In genomic region chr16:22076620-22076941, GRCm38 (mm10) we compare ENCODE assay signal across 12 mouse cellular contexts.
A peak's percentile ranks its signal among the peaks of the same experiment; 100 is the strongest.
DNase-seq lines count a peak whose midpoint lies in the region; ATAC-seq lines count a peak whose summit lies in the region.
"Had no signal": no experiment of that assay in that cellular context is flagged by ENCODE, and none has a peak within 500 bp of the region (broad histone marks: within the 10 kb centered on the region; RNA-seq: fewer than 3 reads in every experiment).

No protein-coding gene starts in this region.

- ATAC-seq in midbrain, embryonic 14.5 days (ENCODE audit: low FRiP score, low TSS enrichment): no peak
- peak; percentile 75 for ATAC-seq in megakaryocyte progenitor cell, adult 5-6 weeks (replicated peaks; ENCODE audit: poor library complexity)
- ATAC-seq in frontal cortex, adult (ENCODE audit: low TSS enrichment): no peak
- ATAC-seq: intestine, embryonic 16.5 days had no signal

- peaks cover 100% of the 10 kb centered on the region for H3K36me3 ChIP-seq in midbrain, embryonic 10.5 days
- H3K36me3 ChIP-seq in midbrain, embryonic 14.5 days (ENCODE audit: control insufficient read depth, insufficient read depth, low read length): peaks cover 45% of the 10 kb centered on the region

- H3K4me3 ChIP-seq in midbrain, embryonic 10.5 days: no peak overlapping the region
- H3K4me3 ChIP-seq in midbrain, embryonic 14.5 days (replicated peaks; ENCODE audit: low read depth, low read length): no peak overlapping the region

- WGBS in midbrain, embryonic 10.5 days: 41% methylated on average over 4 of the region's 4 CpGs
- WGBS in midbrain, embryonic 14.5 days: 26% methylated on average over 4 of the region's 4 CpGs

- H3K9ac ChIP-seq in midbrain, embryonic 14.5 days (replicated peaks; ENCODE audit: low read length): no peak overlapping the region
- H3K9ac ChIP-seq: liver, embryonic 14.5 days had no signal

- DNase-seq in midbrain, embryonic 10.5 days (ENCODE audit: low spot score): no peak
- no peak for DNase-seq in midbrain, embryonic 14.5 days
- DNase-seq in MN1 (ENCODE audit: low spot score): peak; percentile 50
- DNase-seq in fat pad, adult 2 months (ENCODE audit: extremely low read depth, low read depth, low spot score): peak; percentile 21
- no peak for DNase-seq in kidney, adult 18-20 months
- DNase-seq in right cerebral cortex, postnatal 14 days: no peak
- DNase-seq: cerebellum, adult 11 months; spleen, adult 18-20 months had no signal

- H3K9me3 ChIP-seq in midbrain, embryonic 10.5 days (replicated peaks): no peaks in the 10 kb centered on the region
- no peaks in the 10 kb centered on the region for H3K9me3 ChIP-seq in midbrain, embryonic 14.5 days (ENCODE audit: control insufficient read depth, low read length)

- H3K27ac ChIP-seq in midbrain, embryonic 10.5 days (replicated peaks): peak overlapping the region; percentile 80; the same call in 1 of the 2 replicates
- no peak overlapping the region for H3K27ac ChIP-seq in midbrain, embryonic 14.5 days (replicated peaks; ENCODE audit: low read depth, low read length)
- H3K27ac ChIP-seq: liver, embryonic 14.5 days had no signal

- no peaks in the 10 kb centered on the region for H3K27me3 ChIP-seq in midbrain, embryonic 10.5 days (ENCODE audit: low read depth, poor library complexity, severe bottlenecking)
- H3K27me3 ChIP-seq in midbrain, embryonic 14.5 days (ENCODE audit: control insufficient read depth, insufficient read depth, low read length): no peaks in the 10 kb centered on the region

- H3K4me2 ChIP-seq in midbrain, embryonic 14.5 days (ENCODE audit: low read length): no peak overlapping the region

- peaks cover 22% of the 10 kb centered on the region for H3K4me1 ChIP-seq in midbrain, embryonic 10.5 days
- H3K4me1 ChIP-seq in midbrain, embryonic 14.5 days (ENCODE audit: control insufficient read depth, insufficient read depth, low read length): no peaks in the 10 kb centered on the region

Comparison
In these comparisons a context has a peak if more than half of its experiments do, and no peak if none do; other contexts are left out.
1. DNase-seq: peak in MN1 (single experiment) and fat pad, adult 2 months (single experiment); none in midbrain, embryonic 10.5 days (single experiment), midbrain, embryonic 14.5 days (single experiment), kidney, adult 18-20 months (single experiment) and right cerebral cortex, postnatal 14 days (single experiment).